Mouse (Mus musculus) 416B (cell line): ENCODE measurements around the gene Fzr1.

Experiments used
- DNase-seq: peaks from one replicate; pipeline ENCODE4 v3.0.0; 2011; ENCODE audit warnings: low read depth

Fzr1 gene

GRCm38 (mm10) chr10:81416581-81417226 is 38.4 kb upstream of the Fzr1 start:
- no peak for DNase-seq

GRCm38 (mm10) chr10:81415549-81416310 is 37.4 kb upstream of the Fzr1 start:
- no peak for DNase-seq

DNA sequence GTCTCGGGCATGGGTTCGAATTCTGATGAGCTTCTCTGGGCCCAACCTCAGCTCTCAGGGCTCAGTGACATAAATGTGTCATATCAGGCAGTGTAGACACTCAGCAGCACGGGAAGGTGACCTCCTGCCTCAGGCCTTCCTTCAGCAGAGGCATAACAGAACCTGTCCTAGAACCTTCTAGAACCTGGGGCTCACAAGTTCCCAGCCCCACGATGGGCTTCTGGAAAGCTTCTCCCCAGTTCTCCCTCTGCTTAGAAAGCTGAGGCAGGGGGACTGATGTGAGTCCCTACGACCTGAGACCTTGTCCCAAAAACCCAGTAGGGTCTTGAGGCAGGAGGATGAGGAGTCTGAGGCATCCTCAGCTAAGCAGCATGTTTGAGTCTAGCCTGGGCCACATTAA is 36.8 kb upstream of the Fzr1 start:
- no peak for DNase-seq

GRCm38 (mm10) chr10:81414682-81415081 is 36.4 kb upstream of the Fzr1 start:
- no peak for DNase-seq

DNA sequence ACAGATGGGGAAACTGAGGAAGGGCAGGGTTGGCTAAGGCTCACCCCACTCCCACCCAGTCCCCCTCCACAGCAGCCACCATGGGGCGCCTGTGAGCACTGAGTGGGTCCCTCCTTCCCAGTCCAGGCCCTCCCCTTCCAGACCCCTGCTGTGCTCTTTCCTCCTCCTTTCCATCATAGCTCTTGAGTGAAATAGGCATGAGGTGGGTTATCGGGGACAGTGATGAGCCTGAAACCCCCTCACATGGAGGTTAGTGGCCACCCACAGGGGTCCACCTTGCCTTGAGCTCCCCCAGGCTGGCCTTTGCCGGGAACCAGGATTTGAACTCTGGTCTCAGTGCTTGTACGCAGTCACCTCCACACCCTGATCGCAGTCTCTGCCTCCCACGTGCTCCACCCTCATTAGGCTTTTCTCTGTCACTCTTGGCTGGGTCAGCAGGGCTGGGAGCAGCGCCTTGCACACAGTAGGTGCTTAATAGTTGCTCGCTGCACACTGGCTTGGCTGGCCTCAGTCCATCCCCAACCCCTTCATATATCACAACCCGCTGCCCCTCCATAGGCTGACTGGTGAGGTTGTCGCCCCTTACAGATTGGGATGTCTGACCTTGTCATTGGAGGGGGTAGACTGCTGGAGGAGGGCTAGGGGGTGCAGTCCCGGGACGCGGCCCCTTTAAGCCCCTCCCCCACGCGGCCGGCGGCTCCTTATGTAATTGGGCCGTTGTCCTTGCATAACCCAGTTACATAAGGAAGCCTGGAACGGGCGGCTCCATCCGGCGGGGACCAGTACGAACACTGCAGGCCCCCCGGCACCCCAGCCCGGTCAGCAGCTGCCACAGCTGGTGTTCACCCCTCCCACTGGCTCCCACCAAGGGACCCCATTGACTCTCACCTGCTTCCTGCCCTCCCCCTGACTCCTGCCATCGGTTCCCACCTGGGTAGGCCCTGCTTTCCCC is 35.3 kb upstream of the Fzr1 start:
- DNase-seq: no peak

GRCm38 (mm10) chr10:81412586-81413309 is 34.4 kb upstream of the Fzr1 start:
- no peak for DNase-seq

- DNase-seq: no peak
Observed at GRCm38 (mm10) chr10:81411471-81412400, 33.4 kb upstream of the Fzr1 start.

- DNase-seq: no peak
Observed at GRCm38 (mm10) chr10:81410981-81411380, 32.7 kb upstream of the Fzr1 start.

DNA sequence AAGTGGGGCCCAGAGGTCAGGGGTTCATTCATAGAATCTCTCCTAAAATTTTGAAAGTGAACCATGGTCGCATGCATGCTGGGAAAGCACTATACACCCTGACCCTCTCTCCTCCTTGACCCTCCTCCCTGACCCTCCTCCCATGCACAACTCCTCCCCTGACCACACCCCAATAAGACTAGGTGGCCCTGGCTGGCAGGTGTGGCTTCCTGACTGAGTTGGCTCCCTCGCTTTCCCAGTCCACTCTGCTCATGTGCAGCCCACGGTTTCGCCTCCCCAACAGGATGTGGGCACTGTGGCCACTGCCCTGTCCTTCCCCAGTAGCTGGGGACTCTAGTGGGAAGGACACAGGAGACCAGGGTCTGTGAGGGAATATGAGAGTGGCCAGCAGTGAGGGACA is 32.0 kb upstream of the Fzr1 start:
- peak; percentile 60 for DNase-seq

DNA sequence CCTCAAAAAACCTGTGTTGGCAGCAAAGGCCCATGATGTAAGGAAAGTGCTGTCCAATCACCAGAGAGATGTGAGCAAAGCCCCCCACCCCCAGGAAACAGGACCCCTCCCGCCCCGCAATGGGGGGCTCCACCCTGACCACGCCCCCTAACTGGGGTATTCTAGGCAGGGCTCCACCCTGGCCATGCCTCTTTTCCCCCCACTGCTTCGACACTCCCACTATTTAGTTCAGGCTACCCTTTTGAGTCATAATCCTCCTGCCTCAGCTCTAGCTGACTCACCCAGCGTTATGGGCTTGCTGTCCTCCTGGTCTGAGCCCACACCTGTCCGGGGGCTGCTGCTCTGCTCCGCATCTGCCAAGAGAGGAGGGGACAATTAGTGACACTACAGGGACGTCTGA is 31.0 kb upstream of the Fzr1 start:
- DNase-seq: no peak

DNA sequence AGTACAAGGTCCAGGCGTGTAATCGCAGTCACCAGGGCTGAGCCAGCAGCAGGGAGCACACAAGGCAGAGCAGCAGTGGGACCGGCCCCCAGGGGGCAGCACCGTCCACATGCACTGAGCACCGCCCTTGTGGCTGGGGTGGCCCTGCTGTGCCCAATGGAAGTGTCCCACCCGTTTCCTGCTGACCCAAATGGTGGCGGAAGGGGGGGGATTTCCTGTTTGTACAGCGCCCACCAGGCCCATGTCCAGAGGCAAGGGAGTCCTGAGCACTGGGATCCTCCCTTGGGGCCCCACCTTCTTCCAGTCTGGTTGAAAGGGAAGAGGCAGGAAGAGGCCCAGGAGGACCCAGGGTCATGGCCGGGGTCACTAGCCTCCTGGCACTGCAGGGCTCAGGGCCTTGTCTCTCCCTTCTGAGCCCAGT is 30.6 kb upstream of the Fzr1 start:
- peak; percentile 95 for DNase-seq

DNA sequence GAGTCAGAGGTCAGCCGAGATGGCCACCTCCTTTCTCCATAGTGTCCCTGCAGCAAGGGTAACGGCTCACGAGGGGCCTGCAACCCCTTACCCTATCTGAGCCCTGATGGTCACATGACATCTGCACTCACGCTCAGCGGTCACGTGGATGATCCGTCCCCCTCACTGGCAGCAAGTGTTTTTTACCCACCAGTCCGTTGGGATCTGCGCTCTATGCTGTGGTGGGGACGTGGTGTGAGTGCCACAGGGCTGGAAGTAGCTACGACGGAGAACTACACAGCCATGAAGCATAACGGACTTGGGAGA is 30.1 kb upstream of the Fzr1 start:
- DNase-seq: no peak

DNA sequence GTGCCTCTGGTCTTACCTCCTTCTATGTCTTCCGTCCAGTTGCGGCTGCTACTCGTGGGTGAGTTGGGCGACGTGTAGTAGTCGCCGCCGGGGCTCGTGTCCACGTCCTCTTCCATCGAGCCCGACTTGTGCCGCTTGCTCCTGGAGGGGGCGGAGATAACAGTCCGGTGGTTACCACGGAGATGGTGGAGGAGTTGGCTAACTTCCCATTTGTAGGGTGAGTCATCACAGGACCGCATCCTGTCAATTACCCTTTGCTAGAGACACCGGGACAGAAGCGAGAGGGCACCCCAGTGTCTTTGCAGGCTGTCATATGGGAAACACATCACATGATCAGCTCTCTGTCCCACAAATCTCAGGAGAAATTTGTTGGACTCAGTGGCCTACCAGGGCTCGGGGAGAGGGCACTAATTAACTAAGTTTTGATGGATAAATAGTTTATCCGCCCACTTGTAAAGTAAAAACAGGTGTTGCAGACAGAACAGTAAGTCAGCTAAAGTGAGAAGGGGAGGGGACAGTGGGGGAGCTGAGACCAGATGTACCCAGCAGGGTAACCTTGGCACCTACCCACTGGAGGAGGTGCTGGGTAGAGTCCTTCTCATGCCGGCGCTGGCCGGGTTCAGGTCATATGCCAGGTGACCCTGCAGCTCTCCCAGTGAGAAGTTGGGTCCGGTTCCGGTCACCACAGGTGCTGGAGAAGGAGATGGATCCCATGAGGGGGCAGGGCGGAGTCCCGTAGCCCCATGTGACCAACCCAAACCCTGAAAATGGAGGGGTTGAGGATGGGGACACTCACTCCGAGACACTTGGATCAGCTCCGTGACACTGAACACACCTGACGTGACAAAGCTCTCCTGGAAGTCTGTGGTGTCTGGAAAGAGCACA is 29.5 kb upstream of the Fzr1 start:
- DNase-seq: peak; percentile 99

DNA sequence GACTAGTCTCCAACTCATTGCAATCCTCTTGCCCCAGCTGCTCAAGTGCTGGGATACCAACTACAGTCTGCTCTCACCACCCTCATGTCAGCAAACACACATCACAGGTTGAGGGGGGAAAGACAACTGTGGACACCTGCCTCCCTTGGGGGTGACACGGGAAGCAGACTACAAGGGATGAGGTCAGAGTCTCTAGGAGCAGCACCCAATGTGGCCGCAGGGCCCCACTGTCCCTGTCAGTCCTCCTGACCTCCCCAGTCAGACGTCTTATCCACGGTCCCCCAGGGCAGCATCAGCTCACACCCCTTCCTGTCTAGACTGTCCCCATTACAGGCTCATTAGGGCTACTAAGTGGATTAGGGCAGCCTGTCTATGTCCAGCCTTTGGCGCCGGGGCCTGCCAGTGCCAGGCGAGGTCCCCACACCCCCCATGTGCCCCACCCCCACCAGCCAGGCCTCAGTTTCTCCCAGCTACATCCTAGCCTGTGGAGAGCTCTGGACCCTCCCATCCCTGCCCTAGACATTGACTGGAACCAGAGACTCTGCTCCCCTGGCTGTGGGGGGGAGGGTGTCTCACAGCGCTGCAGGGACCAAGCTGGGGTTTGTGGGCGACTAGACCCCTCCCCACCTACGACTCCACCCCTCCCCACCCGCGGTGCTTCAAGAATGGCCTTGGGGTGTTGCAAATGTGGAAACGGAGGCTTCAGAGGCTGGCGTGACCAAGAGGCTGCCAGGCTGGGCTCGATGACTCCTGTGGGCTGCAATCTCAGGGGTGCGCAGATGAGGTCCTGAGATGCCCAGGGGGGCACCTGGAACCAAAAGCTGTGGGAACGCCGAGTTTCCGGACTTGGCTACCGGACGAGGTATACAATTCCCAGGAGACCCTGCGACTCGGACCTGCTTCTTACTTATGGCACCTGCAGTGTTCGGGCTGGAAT is 28.5 kb upstream of the Fzr1 start:
- DNase-seq: no peak

- DNase-seq: peak; percentile 70
Observed at GRCm38 (mm10) chr10:81405588-81406201, 27.4 kb upstream of the Fzr1 start.

- no peak for DNase-seq
Observed at GRCm38 (mm10) chr10:81404720-81405119, 26.4 kb upstream of the Fzr1 start.

DNA sequence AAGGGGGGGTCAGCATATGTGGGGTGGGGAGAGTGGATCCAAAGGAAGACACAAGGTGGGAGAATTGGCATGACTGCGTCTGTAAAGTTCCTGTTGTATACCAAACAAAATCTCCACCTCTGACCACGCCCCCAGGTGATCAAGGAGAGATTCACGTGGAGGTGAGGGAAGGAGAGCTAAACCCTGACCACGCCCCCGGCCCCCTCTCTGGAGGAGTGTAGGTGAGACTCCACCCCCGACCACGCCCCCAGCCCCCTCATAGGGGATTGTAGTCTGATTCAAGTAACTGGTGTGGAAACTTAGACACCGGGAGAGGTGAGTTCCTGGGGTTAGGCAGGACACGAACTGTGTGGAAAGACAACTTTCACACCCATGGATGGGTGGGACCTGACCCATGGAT is 25.8 kb upstream of the Fzr1 start:
- DNase-seq: no peak

GRCm38 (mm10) chr10:81403511-81403910 is 25.2 kb upstream of the Fzr1 start:
- DNase-seq: no peak
